Mouse (Mus musculus) myocyte (in vitro differentiated cells): Measurements from ENCODE around the gene Por. TPM values are rescaled to one million over a fixed set of nuclear protein-coding genes. Genes with fewer than 3 reads are reported as not detected.

ENCODE experiments used
- H3K27me3 ChIP-seq: one replicate; pipeline ENCODE4 v1.6.1; 2011; ENCODE audit not compliant: control insufficient read depth, insufficient read depth, insufficient read length
- H3K36me3 ChIP-seq: one replicate; pipeline ENCODE4 v1.6.1; 2011; ENCODE audit not compliant: control insufficient read depth, insufficient read depth
- H3K4me2 ChIP-seq: one replicate; pipeline ENCODE4 v1.6.1; 2011; ENCODE audit warnings: low read depth, control low read depth
- H3K4me3 ChIP-seq: one replicate; pipeline ENCODE4 v1.5.1; 2011; ENCODE audit warnings: mild to moderate bottlenecking, control low read depth, moderate library complexity
- H3K79me2 ChIP-seq: one replicate; pipeline ENCODE4 v1.6.1; 2011; ENCODE audit not compliant: control insufficient read depth, insufficient read depth
- H3ac ChIP-seq: one replicate; pipeline ENCODE4 v1.6.1; 2011; ENCODE audit not compliant: control insufficient read depth, insufficient read length
- CEBPB ChIP-seq: IDR thresholded peaks from 2 replicates; pipeline ENCODE4 v1.6.1; 2011; ENCODE audit warnings: mild to moderate bottlenecking, moderate library complexity; ENCODE audit not compliant: poor library complexity, insufficient read depth, severe bottlenecking
- E2F4 ChIP-seq: IDR thresholded peaks from one replicate; pipeline ENCODE4 v1.6.1; 2011; ENCODE audit warnings: mild to moderate bottlenecking, control low read depth, moderate library complexity; ENCODE audit not compliant: insufficient read depth
- MAX ChIP-seq: IDR thresholded peaks from one replicate; pipeline ENCODE4 v1.6.1; 2011; ENCODE audit warnings: low read depth, mild to moderate bottlenecking, control low read depth
- MYOD1 ChIP-seq, 3 experiments: IDR thresholded peaks; one replicate each; pipeline ENCODE4 v1.6.1; 2011; ENCODE audit warnings: control low read depth in 2 of 3, low read depth in 2 of 3, mild to moderate bottlenecking in 2 of 3, moderate library complexity in 1 of 3; ENCODE audit not compliant: insufficient read length in 2 of 3, control insufficient read depth in 1 of 3
- MYOG ChIP-seq, 3 experiments: IDR thresholded peaks; one replicate each; pipeline ENCODE4 v1.6.1; 2011; ENCODE audit warnings: control low read depth in 2 of 3, low read depth in 2 of 3, mild to moderate bottlenecking in 2 of 3; ENCODE audit not compliant: insufficient read length in 2 of 3, control insufficient read depth in 1 of 3, insufficient read depth in 1 of 3
- POLR2A ChIP-seq: IDR thresholded peaks from one replicate; pipeline ENCODE4 v1.6.1; 2011; ENCODE audit warnings: low read depth, mild to moderate bottlenecking, control low read depth, moderate library complexity; ENCODE audit not compliant: insufficient read length
- POLR2AphosphoS2 ChIP-seq: IDR thresholded peaks from one replicate; pipeline ENCODE4 v1.6.1; 2011; ENCODE audit warnings: low read depth, control low read depth; ENCODE audit not compliant: insufficient read length
- REST ChIP-seq: IDR thresholded peaks from one replicate; pipeline ENCODE4 v1.6.1; 2011; ENCODE audit warnings: mild to moderate bottlenecking, control low read depth, moderate library complexity; ENCODE audit not compliant: insufficient read depth, insufficient read length
- SRF ChIP-seq: IDR thresholded peaks from one replicate; pipeline ENCODE4 v1.6.1; 2011; ENCODE audit warnings: low read depth; ENCODE audit not compliant: control insufficient read depth, insufficient read length
- TCF12 ChIP-seq: IDR thresholded peaks from one replicate; pipeline ENCODE4 v1.6.1; 2011; ENCODE audit warnings: mild to moderate bottlenecking, control low read depth; ENCODE audit not compliant: poor library complexity, insufficient read depth, severe bottlenecking
- TCF3 ChIP-seq: IDR thresholded peaks from one replicate; pipeline ENCODE4 v1.6.1; 2011; ENCODE audit warnings: low read depth, control low read depth; ENCODE audit not compliant: insufficient read length
- USF1 ChIP-seq: IDR thresholded peaks from one replicate; pipeline ENCODE4 v1.6.1; 2011; ENCODE audit warnings: low read depth, mild to moderate bottlenecking, control low read depth, moderate library complexity
- polyA plus RNA-seq: library from polyadenylated mRNA; unstranded; fragments of >200 nt; fragmentation: generic; extraction: Trizol; gene quantifications from one replicate; pipeline ENCODE4 v1.2.1, GENCODE M21; 2012; ENCODE audit warnings: missing spikeins

The Por gene
- polyA plus RNA-seq, 1 experiment = 90.6 TPM

DNA sequence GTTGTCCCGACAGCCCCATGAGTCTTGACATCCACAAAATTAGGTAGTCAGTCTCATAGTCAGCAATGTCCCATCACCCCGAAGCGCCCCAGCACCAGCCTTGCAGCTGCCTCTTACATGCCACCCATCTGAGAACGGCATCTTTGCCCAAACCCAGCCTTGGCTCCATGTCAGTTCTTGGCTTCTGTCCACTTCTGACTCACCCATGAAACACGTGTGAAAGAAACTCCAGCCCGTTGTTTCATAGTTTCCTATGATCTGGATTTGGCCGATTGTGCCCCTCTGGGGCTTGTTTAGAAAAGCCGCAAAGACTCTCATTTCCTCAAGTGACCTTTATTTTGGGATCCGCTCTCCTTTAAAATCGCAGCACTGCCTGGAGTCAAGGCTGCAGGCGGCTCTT lies 52.3 kb downstream of the Por start:
- peaks cover 2% of the 10 kb centered on the region for H3K36me3 ChIP-seq
- peaks cover 12% of the 10 kb centered on the region for H3K79me2 ChIP-seq
- H3ac ChIP-seq = no peak overlapping the region
- H3K4me2 ChIP-seq = peak overlapping the region; percentile 88
- peak; percentile 23 to 82 (median 55) for TF ChIP-seq MYOG (IDR thresholded peaks at IDR 0.05; ENCODE audit: control insufficient read depth in 1 of 3, insufficient read depth in 1 of 3, insufficient read length in 2 of 3, low read depth in 2 of 3)
- no peak for TF ChIP-seq POLR2A
- no peak for TF ChIP-seq SRF
- no peak for TF ChIP-seq TCF12
- no peak for TF ChIP-seq REST
- TF ChIP-seq POLR2AphosphoS2 = no peak
- no peak for TF ChIP-seq USF1
- TF ChIP-seq TCF3 = no peak
- TF ChIP-seq MAX = no peak
- 0 out of 2 replicates have a peak, but pooled peaks have one; percentile 40 for TF ChIP-seq CEBPB
- no peak for TF ChIP-seq E2F4
- peak; percentile 16 to 84 (median 80) for TF ChIP-seq MYOD1 (IDR thresholded peaks at IDR 0.05; ENCODE audit: control insufficient read depth in 1 of 3, insufficient read length in 2 of 3, low read depth in 2 of 3)
- H3K27me3 ChIP-seq = no peaks in the 10 kb centered on the region
- H3K4me3 ChIP-seq = no peak overlapping the region

DNA sequence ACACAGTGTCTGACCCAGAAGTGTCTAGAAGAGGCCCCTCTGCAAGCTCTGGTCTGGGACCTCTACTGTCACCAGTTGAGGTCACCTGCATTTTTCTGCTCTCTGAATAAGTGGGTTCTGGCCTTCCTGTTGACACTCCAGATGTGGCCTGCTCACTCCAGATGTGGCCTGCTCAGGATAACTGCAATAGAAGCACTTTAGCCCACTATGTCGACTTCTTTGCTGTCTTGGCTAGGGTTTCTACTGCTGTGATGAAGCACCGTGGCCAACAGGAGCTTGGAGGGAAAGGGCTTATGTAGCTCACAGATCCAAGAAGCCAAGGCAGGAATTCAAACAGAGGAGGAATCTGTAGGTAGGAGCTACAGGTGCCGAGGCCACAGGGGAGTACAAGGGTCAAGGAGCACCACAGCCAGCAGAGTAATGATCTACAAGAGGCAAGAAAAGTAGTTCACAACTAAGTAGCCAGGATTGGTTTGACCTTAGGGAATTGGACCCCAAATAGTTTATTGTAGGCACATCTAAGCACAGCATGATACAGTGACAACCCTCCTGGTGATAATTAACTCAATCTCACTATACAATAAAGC lies 53.4 kb downstream of the Por start:
- H3ac ChIP-seq = no peak overlapping the region
- H3K4me3 ChIP-seq = no peak overlapping the region
- TF ChIP-seq SRF = no peak
- no peak for TF ChIP-seq MYOD1 (IDR thresholded peaks at IDR 0.05; ENCODE audit: control insufficient read depth in 1 of 3, insufficient read length in 2 of 3, low read depth in 2 of 3)
- no peak for TF ChIP-seq MYOG (IDR thresholded peaks at IDR 0.05; ENCODE audit: control insufficient read depth in 1 of 3, insufficient read depth in 1 of 3, insufficient read length in 2 of 3, low read depth in 2 of 3)
- no peak for TF ChIP-seq TCF3
- TF ChIP-seq E2F4 = no peak
- no peak for TF ChIP-seq REST
- TF ChIP-seq MAX = no peak
- TF ChIP-seq POLR2AphosphoS2 = no peak
- no peak for TF ChIP-seq TCF12
- TF ChIP-seq USF1 = no peak
- TF ChIP-seq CEBPB = no peak
- TF ChIP-seq POLR2A = no peak
- no peaks in the 10 kb centered on the region for H3K36me3 ChIP-seq
- peak overlapping the region; percentile 46 for H3K4me2 ChIP-seq
- H3K27me3 ChIP-seq = no peaks in the 10 kb centered on the region
- H3K79me2 ChIP-seq = peaks cover 12% of the 10 kb centered on the region

DNA sequence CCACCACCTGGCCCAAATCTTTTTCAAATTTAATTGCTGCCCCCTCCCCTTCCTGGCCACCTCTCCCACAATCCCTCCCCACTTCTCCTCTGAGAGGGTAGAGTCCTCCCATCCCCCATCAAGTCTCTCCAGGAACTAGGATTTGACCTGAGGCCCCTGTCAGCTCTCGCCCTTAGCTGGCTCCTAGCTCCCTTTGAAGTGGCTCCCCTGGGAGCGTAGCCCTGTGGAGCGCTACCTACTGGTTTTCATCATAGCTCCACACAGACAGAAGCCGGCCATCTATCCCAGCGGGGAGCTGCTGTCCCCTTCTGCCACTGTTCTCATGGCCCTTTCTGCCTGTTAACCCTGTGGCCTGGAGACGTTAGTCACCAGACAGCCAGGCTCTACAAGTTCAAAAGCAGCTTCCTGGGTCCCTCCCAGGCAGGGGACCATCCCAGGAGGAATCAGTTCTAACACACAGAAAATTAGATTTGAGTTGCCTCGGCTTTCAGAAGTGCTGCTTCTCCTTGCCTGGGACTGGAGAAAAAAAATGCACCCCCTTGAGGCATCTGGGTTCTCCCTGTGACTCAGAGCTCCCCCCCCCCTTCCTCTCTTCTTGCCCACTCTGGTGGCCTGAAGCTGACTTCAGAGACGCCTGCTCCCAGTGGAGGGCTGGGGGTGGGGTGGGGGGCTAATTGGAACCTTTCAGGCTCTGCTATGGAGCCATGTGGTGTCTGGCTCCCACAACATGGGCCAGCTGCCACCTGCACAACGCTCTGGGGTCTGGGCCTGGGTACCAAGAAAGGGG lies 54.9 kb downstream of the Por start:
- Histone ChIP-seq H3K4me2 (peak overlapping the region; percentile 42), H3K79me2 (peaks cover 12% of the 10 kb centered on the region), H3K27me3 (no peaks in the 10 kb centered on the region), H3K36me3 (no peaks in the 10 kb centered on the region), H3ac (no peak overlapping the region), H3K4me3 (no peak overlapping the region)
- TF ChIP-seq MAX (no peak), POLR2A (no peak), MYOD1 (IDR thresholded peaks at IDR 0.05; ENCODE audit: control insufficient read depth in 1 of 3, insufficient read length in 2 of 3, low read depth in 2 of 3) (no peak), USF1 (no peak), MYOG (IDR thresholded peaks at IDR 0.05; ENCODE audit: control insufficient read depth in 1 of 3, insufficient read depth in 1 of 3, insufficient read length in 2 of 3, low read depth in 2 of 3) (no peak)

DNA sequence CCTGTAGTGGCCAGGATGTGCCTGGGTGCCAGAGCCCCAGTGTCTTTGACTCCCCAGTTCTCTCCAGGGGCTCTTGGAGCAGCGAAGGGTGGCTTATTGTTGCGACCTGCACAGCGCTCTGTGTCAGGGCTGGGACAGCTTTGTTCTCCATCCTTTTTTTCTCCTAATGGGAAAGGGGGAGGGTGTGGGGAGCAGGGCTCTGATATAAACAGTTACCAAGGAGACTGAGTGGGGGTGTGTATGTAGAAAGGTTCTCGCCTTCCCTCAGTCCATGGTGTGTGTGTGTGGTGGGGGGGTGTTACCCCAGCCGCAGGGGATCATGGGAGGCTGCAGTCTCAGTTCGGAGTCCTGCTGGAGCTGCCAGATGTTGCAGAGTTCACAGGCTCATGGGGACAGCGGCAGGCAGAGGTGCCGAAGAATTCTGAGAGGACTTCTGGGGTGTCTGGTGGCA lies 55.6 kb downstream of the Por start:
- no peaks in the 10 kb centered on the region for H3K36me3 ChIP-seq
- H3K4me2 ChIP-seq = no peak overlapping the region
- no peak overlapping the region for H3K4me3 ChIP-seq
- peaks cover 12% of the 10 kb centered on the region for H3K79me2 ChIP-seq
- TF ChIP-seq POLR2A (no peak), SRF (no peak), MYOG (IDR thresholded peaks at IDR 0.05; ENCODE audit: control insufficient read depth in 1 of 3, insufficient read depth in 1 of 3, insufficient read length in 2 of 3, low read depth in 2 of 3) (no peak), MYOD1 (IDR thresholded peaks at IDR 0.05; ENCODE audit: control insufficient read depth in 1 of 3, insufficient read length in 2 of 3, low read depth in 2 of 3) (no peak), TCF3 (no peak), TCF12 (no peak), E2F4 (no peak), CEBPB (no peak), POLR2AphosphoS2 (no peak), REST (no peak), MAX (no peak), USF1 (no peak)
- H3K27me3 ChIP-seq = no peaks in the 10 kb centered on the region
- no peak overlapping the region for H3ac ChIP-seq
